Mouse (Mus musculus) kidney, postnatal 10 days (tissue): Measurements from ENCODE around the gene Spata45.

ENCODE experiments used
- DNase-seq: peaks from one replicate; pipeline ENCODE4 v3.0.0; 2021; ENCODE audit warnings: mixed read lengths

Gene Spata45

DNA sequence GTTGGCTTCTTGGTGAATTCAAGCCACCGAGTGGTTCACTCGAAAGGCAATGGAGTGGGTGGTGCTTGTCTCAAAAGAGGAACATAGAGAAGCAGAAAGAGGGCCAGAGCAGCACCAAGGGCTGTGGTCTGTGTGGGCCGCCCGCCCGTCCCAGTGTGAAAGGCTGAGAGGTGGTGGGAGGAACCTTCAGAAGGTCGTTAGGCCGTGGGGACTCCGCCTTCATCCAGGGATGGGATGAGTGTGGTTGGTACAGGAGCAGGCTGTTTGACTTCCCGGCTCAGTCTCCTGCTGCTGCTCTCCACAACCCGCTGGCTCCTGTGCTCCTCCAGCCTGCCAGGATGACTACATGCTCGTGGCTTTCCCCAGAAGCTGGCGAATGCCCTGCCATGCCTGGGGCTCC is 49.2 kb downstream of the Spata45 start:
- no peak for DNase-seq

DNA sequence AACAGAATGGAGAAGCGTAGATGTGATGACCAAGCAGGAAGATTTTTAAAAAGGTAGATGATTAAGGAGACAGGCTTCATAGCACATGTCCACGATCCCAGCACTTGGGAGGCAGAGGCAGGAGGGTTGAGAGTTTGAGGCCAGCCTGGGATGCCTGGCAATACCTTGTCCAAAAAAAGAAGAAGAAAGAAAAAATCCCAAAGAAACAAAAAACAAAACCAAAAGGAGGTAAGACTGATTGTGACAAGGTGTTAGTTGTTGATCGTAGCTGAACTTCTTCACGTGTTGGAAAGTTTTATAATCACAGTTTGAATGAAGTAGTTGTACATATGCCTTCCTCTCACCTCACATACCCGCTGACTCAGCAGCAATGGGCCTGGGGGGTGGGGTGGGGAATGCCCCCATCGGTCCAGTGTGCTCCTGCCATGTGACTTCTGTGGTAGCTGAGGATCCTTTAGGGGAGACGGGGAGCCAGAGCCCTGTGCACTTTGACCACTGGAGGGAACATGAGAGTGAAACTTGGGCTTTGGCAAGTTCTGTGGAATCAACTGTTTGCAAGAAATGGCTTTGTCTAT is 50.0 kb downstream of the Spata45 start:
- no peak for DNase-seq

DNA sequence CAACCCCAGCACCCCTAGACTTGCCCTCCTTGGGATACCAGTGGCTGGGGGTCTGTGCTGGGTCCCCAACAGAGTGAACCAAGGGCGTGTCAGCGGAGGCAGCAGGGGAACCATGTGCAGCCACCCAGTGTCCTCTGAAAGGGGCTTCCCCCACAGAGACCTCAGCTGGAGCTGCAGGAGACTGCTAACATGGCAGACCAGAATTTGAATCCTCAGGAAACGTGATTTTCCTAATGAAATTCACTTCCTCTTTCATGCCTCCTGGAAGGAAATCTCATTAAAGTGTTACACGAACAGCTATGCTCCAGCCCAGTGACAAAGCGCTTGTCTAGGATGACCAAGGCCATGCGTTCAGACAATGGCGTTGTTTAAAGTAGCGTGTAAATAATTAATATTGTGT is 50.5 kb downstream of the Spata45 start:
- DNase-seq = no peak

DNA sequence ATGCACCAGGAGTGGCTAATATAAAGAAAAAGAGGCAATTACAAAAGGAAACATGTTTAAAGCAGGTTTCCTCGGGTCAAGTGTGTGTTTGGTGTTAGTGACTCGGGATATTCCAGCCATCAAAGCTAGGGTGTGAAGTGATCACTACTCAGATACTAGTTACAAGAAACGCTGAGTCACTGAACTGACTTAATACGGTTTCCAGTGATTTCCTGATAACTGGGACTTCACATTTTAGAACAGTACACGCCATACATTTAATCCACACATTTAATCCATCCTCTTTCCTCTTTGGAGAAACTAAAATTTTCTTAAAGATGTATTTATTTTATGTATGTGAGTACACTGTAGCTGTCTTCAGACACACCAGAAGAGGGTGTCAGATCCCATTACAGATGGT is 51.5 kb downstream of the Spata45 start:
- no peak for DNase-seq

DNA sequence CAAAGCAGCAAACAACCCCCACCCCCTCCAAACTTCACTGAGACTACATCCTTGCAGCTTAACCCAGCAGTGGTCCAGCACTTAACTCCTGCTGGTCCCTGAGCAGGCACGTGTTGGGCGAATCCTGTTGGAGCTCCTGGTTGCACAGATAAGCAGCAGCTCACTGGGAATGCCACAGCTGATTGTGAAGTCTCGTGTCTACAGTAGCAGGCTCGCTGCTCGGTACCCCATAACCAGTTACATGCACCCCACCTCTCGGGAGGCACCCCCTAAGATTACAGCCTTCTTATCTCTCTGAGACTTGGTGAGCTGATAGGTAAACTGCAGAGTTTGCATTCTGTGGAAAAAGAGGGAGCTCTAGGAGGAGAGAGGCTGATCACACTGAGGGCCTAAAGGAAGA is 52.9 kb downstream of the Spata45 start:
- DNase-seq = no peak

DNA sequence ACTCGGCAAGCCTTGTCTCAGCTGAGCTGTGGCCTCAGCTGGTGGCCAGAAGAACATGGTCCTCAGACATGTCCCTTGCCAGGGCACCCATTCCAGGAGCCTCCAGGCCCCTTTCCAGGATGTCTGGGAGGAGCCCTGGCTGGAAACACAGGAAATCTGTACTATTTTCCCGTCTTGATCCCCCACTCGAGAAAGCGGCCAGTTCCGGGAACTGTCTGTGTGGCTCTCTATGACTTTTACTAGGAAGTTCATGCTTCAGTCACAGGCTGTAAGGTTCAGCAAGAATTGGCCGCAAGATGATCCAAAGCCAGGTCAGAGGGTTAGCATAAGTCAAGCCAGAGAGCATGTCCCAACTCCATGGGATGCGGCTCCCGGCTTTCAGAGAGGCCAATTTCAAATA is 55.6 kb downstream of the Spata45 start:
- DNase-seq = peak; percentile 44
